Mouse (Mus musculus): ENCODE measurements at regions not wholly inside any gene's neighbourhood (a gene's known extent, or its start where the extent isn't known, plus 50 kb on each side); places are given as distances from the start of the nearest gene placed in this dataset.

- no peak overlapping the region for H3K9ac ChIP-seq (replicated peaks; ENCODE audit: low read depth, low read length)
- no peaks in the 10 kb centered on the region for H3K36me3 ChIP-seq (ENCODE audit: control insufficient read depth, insufficient read depth, low read length)
- no peak; the same call in 1 of the 2 replicates for ATAC-seq (ENCODE audit: insufficient number of reproducible peaks, insufficient read depth, low FRiP score, low read depth)
- H3K4me3 ChIP-seq (ENCODE audit: low read depth, low read length), result no peak overlapping the region
- no peak overlapping the region for H3K4me2 ChIP-seq (replicated peaks; ENCODE audit: low read depth, low read length)
- 29% methylated on average over 16 of the region's 17 CpGs for WGBS
- no peaks in the 10 kb centered on the region for H3K4me1 ChIP-seq (ENCODE audit: control insufficient read depth, insufficient read depth, low read length)
- H3K27me3 ChIP-seq (ENCODE audit: control insufficient read depth, insufficient read depth, low read length), result no peaks in the 10 kb centered on the region
- no peak overlapping the region for H3K27ac ChIP-seq (ENCODE audit: low read length)
- H3K9me3 ChIP-seq (ENCODE audit: control insufficient read depth, low read depth, low read length), result no peaks in the 10 kb centered on the region
Observed at GRCm38 (mm10) chrX:12287656-12288561, 127.8 kb upstream of the Bcor start.

- WGBS, result 56% methylated on average over 5 of the region's 5 CpGs
- no peaks in the 10 kb centered on the region for H3K27me3 ChIP-seq (ENCODE audit: control insufficient read depth, insufficient read depth, low read length)
Observed at GRCm38 (mm10) chrX:12288562-12289117, 128.5 kb upstream of the Bcor start.

GRCm38 (mm10) chrX:12293146-12293545, 133.0 kb upstream of the Bcor start:
- Histone ChIP-seq H3K4me1 (ENCODE audit: control insufficient read depth, insufficient read depth, low read length) (no peaks in the 10 kb centered on the region), H3K4me2 (replicated peaks; ENCODE audit: low read depth, low read length) (no peak overlapping the region), H3K4me3 (ENCODE audit: low read depth, low read length) (no peak overlapping the region), H3K36me3 (ENCODE audit: control insufficient read depth, insufficient read depth, low read length) (no peaks in the 10 kb centered on the region), H3K9me3 (ENCODE audit: control insufficient read depth, low read depth, low read length) (no peaks in the 10 kb centered on the region), H3K27ac (ENCODE audit: low read length) (no peak overlapping the region), H3K27me3 (ENCODE audit: control insufficient read depth, insufficient read depth, low read length) (no peaks in the 10 kb centered on the region), H3K9ac (replicated peaks; ENCODE audit: low read depth, low read length) (no peak overlapping the region)
- no peak for ATAC-seq (ENCODE audit: insufficient number of reproducible peaks, insufficient read depth, low FRiP score, low read depth)
- WGBS, result 17% methylated on average over 2 of the region's 2 CpGs

More at GRCm38 (mm10) chrX:12288562-12289117, 128.5 kb upstream of the Bcor start:
- Histone ChIP-seq H3K4me2 (replicated peaks; ENCODE audit: low read depth, low read length) (no peak overlapping the region), H3K27ac (ENCODE audit: low read length) (no peak overlapping the region), H3K9ac (replicated peaks; ENCODE audit: low read depth, low read length) (no peak overlapping the region), H3K4me1 (ENCODE audit: control insufficient read depth, insufficient read depth, low read length) (no peaks in the 10 kb centered on the region), H3K9me3 (ENCODE audit: control insufficient read depth, low read depth, low read length) (no peaks in the 10 kb centered on the region), H3K4me3 (ENCODE audit: low read depth, low read length) (no peak overlapping the region), H3K36me3 (ENCODE audit: control insufficient read depth, insufficient read depth, low read length) (no peaks in the 10 kb centered on the region)
- no peak for ATAC-seq (ENCODE audit: insufficient number of reproducible peaks, insufficient read depth, low FRiP score, low read depth)

GRCm38 (mm10) chrX:12294452-12294851, 134.3 kb upstream of the Bcor start:
- Histone ChIP-seq H3K27ac (ENCODE audit: low read length) (no peak overlapping the region), H3K4me2 (replicated peaks; ENCODE audit: low read depth, low read length) (no peak overlapping the region), H3K4me3 (ENCODE audit: low read depth, low read length) (no peak overlapping the region), H3K9me3 (ENCODE audit: control insufficient read depth, low read depth, low read length) (no peaks in the 10 kb centered on the region), H3K4me1 (ENCODE audit: control insufficient read depth, insufficient read depth, low read length) (no peaks in the 10 kb centered on the region), H3K27me3 (ENCODE audit: control insufficient read depth, insufficient read depth, low read length) (no peaks in the 10 kb centered on the region), H3K9ac (replicated peaks; ENCODE audit: low read depth, low read length) (no peak overlapping the region), H3K36me3 (ENCODE audit: control insufficient read depth, insufficient read depth, low read length) (no peaks in the 10 kb centered on the region)
- ATAC-seq (ENCODE audit: insufficient number of reproducible peaks, insufficient read depth, low FRiP score, low read depth), result no peak
- 64% methylated on average over 8 of the region's 9 CpGs for WGBS

- WGBS, result 34% methylated on average over 6 of the region's 6 CpGs
- Histone ChIP-seq H3K4me3 (ENCODE audit: low read depth, low read length) (no peak overlapping the region), H3K4me2 (replicated peaks; ENCODE audit: low read depth, low read length) (no peak overlapping the region), H3K27ac (ENCODE audit: low read length) (no peak overlapping the region), H3K27me3 (ENCODE audit: control insufficient read depth, insufficient read depth, low read length) (no peaks in the 10 kb centered on the region), H3K36me3 (ENCODE audit: control insufficient read depth, insufficient read depth, low read length) (no peaks in the 10 kb centered on the region), H3K4me1 (ENCODE audit: control insufficient read depth, insufficient read depth, low read length) (no peaks in the 10 kb centered on the region), H3K9me3 (ENCODE audit: control insufficient read depth, low read depth, low read length) (no peaks in the 10 kb centered on the region), H3K9ac (replicated peaks; ENCODE audit: low read depth, low read length) (no peak overlapping the region)
- no peak for ATAC-seq (ENCODE audit: insufficient number of reproducible peaks, insufficient read depth, low FRiP score, low read depth)
Observed at GRCm38 (mm10) chrX:12294941-12295340, 134.8 kb upstream of the Bcor start.

GRCm38 (mm10) chrX:12296264-12297053, 136.3 kb upstream of the Bcor start:
- no peaks in the 10 kb centered on the region for H3K36me3 ChIP-seq (ENCODE audit: control insufficient read depth, insufficient read depth, low read length)
- 68% methylated on average over 9 of the region's 9 CpGs for WGBS
- no peak overlapping the region for H3K4me2 ChIP-seq (replicated peaks; ENCODE audit: low read depth, low read length)
- H3K9ac ChIP-seq (replicated peaks; ENCODE audit: low read depth, low read length), result no peak overlapping the region
- no peaks in the 10 kb centered on the region for H3K9me3 ChIP-seq (ENCODE audit: control insufficient read depth, low read depth, low read length)
- no peaks in the 10 kb centered on the region for H3K4me1 ChIP-seq (ENCODE audit: control insufficient read depth, insufficient read depth, low read length)
- no peaks in the 10 kb centered on the region for H3K27me3 ChIP-seq (ENCODE audit: control insufficient read depth, insufficient read depth, low read length)
- H3K4me3 ChIP-seq (ENCODE audit: low read depth, low read length), result no peak overlapping the region
- no peak overlapping the region for H3K27ac ChIP-seq (ENCODE audit: low read length)
- no peak for ATAC-seq (ENCODE audit: insufficient number of reproducible peaks, insufficient read depth, low FRiP score, low read depth)

- no peaks in the 10 kb centered on the region for H3K36me3 ChIP-seq (ENCODE audit: control insufficient read depth, insufficient read depth, low read length)
- H3K27me3 ChIP-seq (ENCODE audit: control insufficient read depth, insufficient read depth, low read length), result no peaks in the 10 kb centered on the region
- H3K4me3 ChIP-seq (ENCODE audit: low read depth, low read length), result no peak overlapping the region
- H3K9ac ChIP-seq (replicated peaks; ENCODE audit: low read depth, low read length), result no peak overlapping the region
- H3K4me1 ChIP-seq (ENCODE audit: control insufficient read depth, insufficient read depth, low read length), result no peaks in the 10 kb centered on the region
- no peak for ATAC-seq (ENCODE audit: insufficient number of reproducible peaks, insufficient read depth, low FRiP score, low read depth)
- H3K27ac ChIP-seq (ENCODE audit: low read length), result no peak overlapping the region
- H3K9me3 ChIP-seq (ENCODE audit: control insufficient read depth, low read depth, low read length), result no peaks in the 10 kb centered on the region
- H3K4me2 ChIP-seq (replicated peaks; ENCODE audit: low read depth, low read length), result no peak overlapping the region
- 82% methylated on average over 5 of the region's 5 CpGs for WGBS
Observed at GRCm38 (mm10) chrX:12298609-12299008, 138.5 kb upstream of the Bcor start.

GRCm38 (mm10) chrX:12299236-12299635, 139.1 kb upstream of the Bcor start:
- no peak overlapping the region for H3K9ac ChIP-seq (replicated peaks; ENCODE audit: low read depth, low read length)

More at GRCm38 (mm10) chrX:12299236-12299635, 139.1 kb upstream of the Bcor start:
- Histone ChIP-seq H3K4me2 (replicated peaks; ENCODE audit: low read depth, low read length) (no peak overlapping the region), H3K4me3 (ENCODE audit: low read depth, low read length) (no peak overlapping the region), H3K27ac (ENCODE audit: low read length) (no peak overlapping the region), H3K4me1 (ENCODE audit: control insufficient read depth, insufficient read depth, low read length) (no peaks in the 10 kb centered on the region), H3K9me3 (ENCODE audit: control insufficient read depth, low read depth, low read length) (no peaks in the 10 kb centered on the region), H3K36me3 (ENCODE audit: control insufficient read depth, insufficient read depth, low read length) (no peaks in the 10 kb centered on the region), H3K27me3 (ENCODE audit: control insufficient read depth, insufficient read depth, low read length) (no peaks in the 10 kb centered on the region)
- WGBS, result 85% methylated on average over 11 of the region's 11 CpGs
- ATAC-seq (ENCODE audit: insufficient number of reproducible peaks, insufficient read depth, low FRiP score, low read depth), result no peak

Measured in stomach, embryonic 14.5 days (tissue).